Mouse (Mus musculus): ENCODE results near the gene Itgav.
A peak's percentile ranks its signal among the peaks of the same experiment; 100 is the strongest.

The Itgav gene

DNA sequence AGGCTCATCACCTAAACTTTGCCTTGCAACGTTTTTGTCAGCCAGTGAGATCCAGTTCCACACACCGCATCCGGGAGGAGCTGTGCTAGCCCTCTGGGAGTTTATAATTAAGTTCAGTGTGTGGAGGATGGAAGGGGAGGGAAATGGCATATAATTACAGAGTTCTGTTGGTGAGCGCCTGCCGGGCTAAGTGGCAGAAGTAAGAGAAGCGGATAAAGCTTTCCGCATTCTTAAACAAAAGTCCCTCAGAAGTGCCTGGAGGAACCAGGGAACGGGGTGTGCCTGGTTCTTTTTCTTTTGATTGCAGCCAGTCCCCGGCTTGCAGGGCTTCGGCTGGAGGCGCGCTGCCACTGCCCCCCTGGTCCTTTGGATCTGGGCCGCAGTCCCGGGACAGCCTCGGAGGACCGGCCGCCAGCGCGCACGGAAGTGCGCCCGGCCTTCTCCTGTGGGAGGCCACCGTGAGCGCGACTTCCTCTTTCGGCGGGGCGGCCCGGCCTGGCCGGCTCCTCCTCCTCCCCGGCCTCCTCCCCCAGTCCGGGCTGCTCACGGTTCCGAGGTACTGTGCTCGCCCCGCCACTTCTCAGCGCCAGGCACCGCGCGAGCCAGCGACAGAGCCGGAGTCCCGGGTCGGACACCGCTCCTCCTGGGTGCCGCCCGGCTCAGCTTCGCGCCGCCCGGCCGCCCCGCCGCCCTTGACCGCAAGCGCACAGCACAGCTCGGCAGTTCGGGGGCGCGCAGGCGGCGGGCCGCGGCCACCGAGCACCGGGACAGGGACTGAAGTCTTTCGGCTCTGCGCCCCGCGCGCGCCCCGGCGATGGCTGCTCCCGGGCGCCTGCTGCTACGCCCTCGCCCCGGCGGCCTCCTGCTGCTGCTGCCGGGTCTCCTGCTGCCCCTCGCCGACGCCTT is at the start of gene Itgav:
TSS of gene Itgav (plus strand) at position 477 of the 906 bp plus-strand sequence.
- DNase-seq (ENCODE audit: low spot score): peak; percentile 86

GRCm38 (mm10) chr2:83674421-83674820 is 49.8 kb upstream of the Itgav start:
- no peak for DNase-seq (ENCODE audit: low spot score)

DNA sequence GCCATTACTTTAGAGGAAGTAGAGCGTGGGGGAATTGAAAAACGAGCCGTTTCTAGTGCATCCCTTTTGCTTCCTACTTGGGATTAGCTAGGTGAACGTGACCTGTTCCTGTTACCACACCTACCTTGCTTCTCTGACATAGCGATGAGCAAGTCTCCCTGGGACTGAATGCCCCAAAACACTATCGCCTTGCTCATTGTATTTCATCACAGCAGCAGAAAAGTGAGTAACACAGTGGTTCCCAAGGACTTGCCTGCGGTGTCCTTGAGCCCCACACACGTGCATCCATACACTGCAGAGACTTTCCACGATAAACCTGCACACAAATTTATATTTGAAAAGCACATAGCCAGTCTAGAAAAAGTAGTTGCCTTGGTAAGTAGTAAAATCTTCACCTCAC is 49.3 kb upstream of the Itgav start:
- no peak for DNase-seq (ENCODE audit: low spot score)

GRCm38 (mm10) chr2:83675681-83676080 is 48.5 kb upstream of the Itgav start:
- DNase-seq (ENCODE audit: low spot score): no peak

DNA sequence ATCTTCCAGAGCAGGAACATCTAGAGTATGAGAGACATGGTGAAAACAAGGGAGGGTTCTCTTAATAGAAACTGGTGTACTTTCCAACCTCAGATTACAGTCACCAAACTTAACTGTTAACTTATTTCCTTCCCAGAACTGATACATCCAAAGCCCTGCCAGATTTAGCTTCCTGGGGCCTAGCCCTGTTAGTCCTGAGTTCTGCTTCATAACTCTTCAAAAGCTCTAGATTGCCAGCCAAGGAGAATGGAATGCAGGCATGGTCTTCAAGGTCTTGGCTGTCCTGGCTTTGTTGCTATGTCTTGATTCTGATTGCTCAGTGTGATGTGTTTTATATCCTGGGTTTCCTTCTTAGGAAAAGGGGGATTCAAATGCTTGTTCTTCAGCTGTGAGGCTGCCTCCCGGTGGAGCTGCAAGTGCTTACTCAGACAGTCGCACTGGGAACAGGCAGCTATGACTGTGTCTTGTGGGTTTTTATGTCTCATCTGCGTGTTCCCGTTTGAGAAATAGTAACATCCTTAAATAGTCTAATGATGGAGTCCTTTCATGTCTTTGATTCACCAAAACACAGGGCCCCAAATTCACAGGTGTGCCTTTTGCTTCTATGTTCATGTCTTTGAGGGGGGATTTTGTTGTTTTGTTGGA is 47.8 kb upstream of the Itgav start:
- no peak for DNase-seq (ENCODE audit: low spot score)

GRCm38 (mm10) chr2:83681332-83681731 is 42.9 kb upstream of the Itgav start:
- no peak for DNase-seq (ENCODE audit: low spot score)

DNA sequence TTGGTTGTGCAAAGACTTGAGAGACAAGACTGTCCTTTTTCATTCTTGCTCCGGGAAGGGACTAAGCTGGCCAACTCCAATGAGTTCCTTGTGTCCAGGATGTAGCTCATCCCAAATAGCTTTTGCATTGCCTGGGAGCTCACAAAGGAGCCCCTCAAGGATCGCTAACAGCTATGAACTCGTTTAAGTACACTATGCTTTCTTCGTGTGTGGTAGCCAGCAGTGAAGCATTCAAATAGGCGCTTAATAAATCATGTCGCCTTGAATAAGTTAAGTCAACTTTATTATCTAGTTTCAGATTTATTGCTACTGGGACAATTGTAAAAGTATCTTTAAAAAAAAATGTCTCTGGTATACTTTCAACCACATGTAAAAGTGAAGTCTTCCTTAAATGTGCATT is 42.4 kb upstream of the Itgav start:
- no peak for DNase-seq (ENCODE audit: low spot score)

DNA sequence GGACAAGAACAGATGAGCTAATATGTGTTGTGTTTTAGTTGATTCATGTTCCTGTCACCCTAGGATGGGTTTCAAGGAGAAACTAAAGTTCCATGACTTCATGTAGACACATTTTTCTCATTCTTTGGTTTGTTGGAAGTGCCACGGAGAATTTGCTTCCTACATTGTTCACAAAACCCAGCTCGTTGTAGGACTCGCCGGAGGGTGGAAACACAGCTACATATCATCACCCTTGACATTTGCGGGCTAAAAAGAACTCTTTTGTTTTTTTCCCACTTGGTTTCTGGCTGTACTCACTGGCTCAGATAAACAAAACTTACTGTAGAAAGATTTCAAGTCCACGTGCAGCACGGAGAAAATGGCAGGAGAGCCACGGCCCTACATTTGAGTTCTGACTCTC is 41.9 kb upstream of the Itgav start:
- DNase-seq (ENCODE audit: low spot score): no peak

- no peak for DNase-seq (ENCODE audit: low spot score)
Measured at GRCm38 (mm10) chr2:83683731-83684519, 40.3 kb upstream of the Itgav start.

DNA sequence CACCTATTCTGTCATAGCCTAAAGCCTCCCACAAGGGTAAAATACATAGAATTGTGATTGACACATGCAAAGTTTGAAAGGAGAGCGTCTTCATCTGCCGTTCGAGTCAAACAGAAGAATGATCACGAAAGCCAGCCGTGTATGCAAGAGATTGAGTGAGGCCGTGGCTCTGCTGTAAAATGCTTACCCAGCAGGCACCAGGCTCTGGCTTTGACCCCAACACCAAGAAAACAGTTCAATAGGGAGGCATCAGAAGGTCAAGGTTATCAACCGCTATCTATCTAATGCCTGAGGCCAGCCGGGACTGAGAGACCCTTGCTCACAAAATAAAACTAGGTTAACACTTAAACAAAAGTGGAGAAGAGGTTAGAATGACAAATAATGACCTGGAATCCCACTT is 39.5 kb upstream of the Itgav start:
- no peak for DNase-seq (ENCODE audit: low spot score)

DNA sequence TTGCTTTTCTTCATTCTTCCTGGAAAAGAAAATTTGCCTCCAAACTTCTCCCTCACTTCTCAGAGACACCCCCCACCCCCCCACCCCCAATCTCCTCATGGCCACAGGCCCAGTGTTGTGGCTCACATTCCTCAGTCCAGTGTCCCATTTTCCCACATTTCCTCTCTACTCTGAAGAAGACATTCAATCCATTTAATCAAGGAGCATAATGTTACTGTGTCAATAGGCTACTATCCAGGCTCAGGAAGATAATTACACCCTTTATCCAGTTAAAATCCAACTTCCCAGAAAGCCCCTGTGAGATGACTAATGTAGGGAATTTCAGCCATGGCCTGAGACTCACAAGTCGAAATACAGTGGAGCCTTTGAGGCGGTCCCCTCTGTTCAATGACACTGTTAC is 33.8 kb upstream of the Itgav start:
- no peak for DNase-seq (ENCODE audit: low spot score)

DNA sequence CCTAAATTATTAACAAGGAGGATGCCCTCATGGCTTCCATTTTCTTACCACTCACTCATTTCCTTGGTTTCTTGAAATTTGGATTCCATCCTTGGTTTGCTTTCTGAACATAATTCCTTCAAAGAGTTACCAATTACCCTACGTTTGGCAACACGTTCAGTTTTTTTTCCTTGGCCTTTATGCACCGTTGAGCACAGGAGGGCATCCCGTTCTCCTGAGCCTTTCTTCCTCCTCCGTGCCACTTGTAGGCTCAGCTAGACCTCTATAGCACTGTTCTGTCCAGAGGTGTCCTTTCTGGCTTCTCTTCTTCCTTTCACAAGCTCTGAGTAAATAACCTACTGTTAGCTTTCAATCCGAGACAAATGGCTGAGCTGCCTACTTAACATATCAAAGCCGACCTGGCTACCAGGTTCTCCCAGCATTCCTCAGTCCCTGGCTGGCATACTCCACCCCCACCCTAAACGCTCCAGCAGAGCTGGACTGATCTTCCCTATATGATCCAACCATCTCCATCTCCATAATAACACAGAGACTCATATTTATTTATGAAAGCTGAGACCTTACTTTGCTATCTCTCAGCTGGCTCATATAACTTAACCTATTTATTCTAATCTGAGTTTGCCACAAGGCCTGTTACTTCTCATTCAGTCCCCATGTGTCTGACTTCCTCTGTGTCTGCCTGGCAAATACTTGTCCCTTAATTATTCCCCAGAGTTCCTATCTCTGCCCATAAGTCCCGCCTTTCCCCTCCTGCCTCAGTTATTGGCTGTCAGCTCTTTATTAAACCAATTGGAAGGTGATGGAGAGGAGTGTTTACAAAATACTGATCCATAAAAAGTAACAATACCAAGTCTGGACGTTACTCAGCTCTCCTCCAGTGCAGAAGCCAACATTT is 31.3 kb upstream of the Itgav start:
- DNase-seq (ENCODE audit: low spot score): no peak

- DNase-seq (ENCODE audit: low spot score): no peak
Measured at GRCm38 (mm10) chr2:83694061-83694460, 30.1 kb upstream of the Itgav start.

- DNase-seq (ENCODE audit: low spot score): no peak
Measured at GRCm38 (mm10) chr2:83695345-83696247, 28.6 kb upstream of the Itgav start.

GRCm38 (mm10) chr2:83698484-83698883 is 25.7 kb upstream of the Itgav start:
- DNase-seq (ENCODE audit: low spot score): no peak

- no peak for DNase-seq (ENCODE audit: low spot score)
Measured at GRCm38 (mm10) chr2:83699324-83699723, 24.9 kb upstream of the Itgav start.

- peak; percentile 11 for DNase-seq (ENCODE audit: low spot score)
Measured at GRCm38 (mm10) chr2:83700667-83701066, 23.5 kb upstream of the Itgav start.

- DNase-seq (ENCODE audit: low spot score): no peak
Measured at GRCm38 (mm10) chr2:83702411-83702810, 21.8 kb upstream of the Itgav start.

DNA sequence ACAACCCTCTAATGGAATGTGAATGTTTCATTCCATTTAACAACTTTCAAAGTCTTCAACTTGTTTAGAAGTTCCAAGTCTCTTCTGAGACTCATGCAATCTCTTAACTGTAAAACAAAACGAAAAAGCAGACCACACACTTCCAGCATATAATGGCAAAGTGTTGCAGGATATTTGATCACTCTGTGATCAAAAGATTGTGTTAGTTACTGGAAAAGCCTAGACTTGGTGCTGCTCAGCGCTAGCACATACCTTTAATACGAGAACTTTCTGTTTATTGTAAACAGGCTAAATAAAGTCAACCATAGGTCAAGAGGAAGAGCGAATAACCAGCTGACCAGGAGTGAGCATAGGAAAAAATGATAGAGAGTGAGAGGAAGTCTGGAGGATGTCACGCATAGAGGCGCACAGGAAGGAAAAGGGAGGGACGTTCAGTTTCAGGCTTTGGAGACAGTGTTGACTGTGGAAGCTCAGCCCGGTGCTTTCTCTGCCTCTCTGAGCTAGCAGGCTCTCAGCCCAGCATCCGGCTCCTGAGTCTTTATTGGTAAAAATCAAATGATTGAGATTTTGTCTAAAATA is 18.5 kb upstream of the Itgav start:
- no peak for DNase-seq (ENCODE audit: low spot score)

- DNase-seq (ENCODE audit: low spot score): no peak
Measured at GRCm38 (mm10) chr2:83709896-83710524, 14.2 kb upstream of the Itgav start.

Data from T-cell, adult 2 months (primary cell).